Mouse (Mus musculus): ENCODE measurements around the gene Tcf7l2. TPM values are rescaled to one million over a fixed set of nuclear protein-coding genes. Genes with fewer than 3 reads are reported as not detected.

Gene Tcf7l2
- total and polyA plus RNA-seq, 3 experiments: not detected

- DNase-seq (ENCODE audit: extremely low read depth): no peak
- Histone ChIP-seq H3K9ac (ENCODE audit: insufficient read depth, low read depth) (no peak overlapping the region), H3K27me3 (replicated peaks) (peaks cover 17% of the 10 kb centered on the region), H3K79me2 (replicated peaks; ENCODE audit: control insufficient read depth, extremely low read depth, insufficient read depth, poor library complexity, severe bottlenecking) (no peaks in the 10 kb centered on the region), H3K4me1 (ENCODE audit: control insufficient read depth in 1 of 2, insufficient read depth in 2 of 2) (no peaks in the 10 kb centered on the region), H3K36me3 (replicated peaks in 1 of 2; ENCODE audit: control insufficient read depth in 1 of 2, insufficient read depth in 1 of 2, low read length in 1 of 2) (no peaks in the 10 kb centered on the region), H3K9me3 (replicated peaks; ENCODE audit: low read length) (no peaks in the 10 kb centered on the region), H3K27ac (ENCODE audit: insufficient read depth, low read depth) (no peak overlapping the region), H3K4me3 (replicated peaks in 1 of 3; ENCODE audit: low read depth in 2 of 3, low read length in 2 of 3, poor library complexity in 1 of 3) (no peak overlapping the region), H3K4me2 (ENCODE audit: insufficient read depth, low read depth, poor library complexity, severe bottlenecking) (no peak overlapping the region)
- no peak for TF ChIP-seq MAZ (IDR thresholded peaks at IDR 0.05; ENCODE audit: low read depth, low read length)
- no peak for TF ChIP-seq HCFC1 (IDR thresholded peaks at IDR 0.05; ENCODE audit: low read depth, low read length)
- no peak for TF ChIP-seq POLR2A (IDR thresholded peaks at IDR 0.05; ENCODE audit: low read depth, low read length)
- TF ChIP-seq PAX5 (IDR thresholded peaks at IDR 0.05; ENCODE audit: low read length): no peak
- in situ Hi-C loops (cut with MboI; ENCODE audit: low pct_ligation_motif_present, low pct_unique_long_range_greater_than_20kb, low sequenced_read_pairs) (no loop called here), dilution Hi-C loops (cut with MboI; ENCODE audit: extremely low pct_ligation_motif_present, extremely low pct_unique_long_range_greater_than_20kb, low sequenced_read_pairs) (no loop called here)
Observed at GRCm38 (mm10) chr19:55732994-55733393, 8.6 kb upstream of the Tcf7l2 start.

- H3K4me2 ChIP-seq (ENCODE audit: insufficient read depth, low read depth, poor library complexity, severe bottlenecking): no peak overlapping the region
- no peak overlapping the region for H3K27ac ChIP-seq (ENCODE audit: insufficient read depth, low read depth)
- dilution Hi-C loops (cut with MboI; ENCODE audit: extremely low pct_ligation_motif_present, extremely low pct_unique_long_range_greater_than_20kb, low sequenced_read_pairs): no loop called here
- no peaks in the 10 kb centered on the region for H3K9me3 ChIP-seq (replicated peaks; ENCODE audit: low read length)
- TF ChIP-seq POLR2A (IDR thresholded peaks at IDR 0.05; ENCODE audit: low read depth, low read length) (no peak), TBP (conservative IDR thresholded peaks at IDR 0.05; ENCODE audit: low read depth, low read length) (no peak), UBTF (IDR thresholded peaks at IDR 0.05; ENCODE audit: low read depth, low read length) (no peak), ZNF384 (IDR thresholded peaks at IDR 0.05; ENCODE audit: low read depth, low read length) (no peak), CHD2 (IDR thresholded peaks at IDR 0.05; ENCODE audit: low read length) (no peak), MAFK (IDR thresholded peaks at IDR 0.05; ENCODE audit: insufficient replicate concordance, low read length) (no peak), ETS1 (conservative IDR thresholded peaks at IDR 0.05; ENCODE audit: low read depth, low read length) (no peak), TCF12 (IDR thresholded peaks at IDR 0.05; ENCODE audit: low read depth, low read length) (no peak), MYC (IDR thresholded peaks at IDR 0.05; ENCODE audit: low read depth, low read length) (no peak), POLR2AphosphoS2 (IDR thresholded peaks at IDR 0.05; ENCODE audit: low read depth, low read length) (no peak), CHD1 (IDR thresholded peaks at IDR 0.05; ENCODE audit: low read depth, low read length) (no peak), CTCF (conservative IDR thresholded peaks at IDR 0.05 in 1 of 2, IDR thresholded peaks at IDR 0.05 in 1 of 2; ENCODE audit: low read depth in 2 of 2, low read length in 2 of 2) (no peak), RCOR1 (conservative IDR thresholded peaks at IDR 0.05; ENCODE audit: low read depth, low read length) (no peak), PAX5 (IDR thresholded peaks at IDR 0.05; ENCODE audit: low read length) (no peak), NELFE (IDR thresholded peaks at IDR 0.05; ENCODE audit: low read depth, low read length) (no peak), MEF2A (IDR thresholded peaks at IDR 0.05; ENCODE audit: borderline replicate concordance, low read depth, low read length) (no peak)
- no peaks in the 10 kb centered on the region for H3K36me3 ChIP-seq (replicated peaks in 1 of 2; ENCODE audit: control insufficient read depth in 1 of 2, insufficient read depth in 1 of 2, low read length in 1 of 2)
- no peaks in the 10 kb centered on the region for H3K4me1 ChIP-seq (ENCODE audit: control insufficient read depth in 1 of 2, insufficient read depth in 2 of 2)
- peaks cover 20% of the 10 kb centered on the region for H3K27me3 ChIP-seq (replicated peaks)
- no peak overlapping the region for H3K9ac ChIP-seq (ENCODE audit: insufficient read depth, low read depth)
- H3K4me3 ChIP-seq (replicated peaks in 1 of 3; ENCODE audit: low read depth in 2 of 3, low read length in 2 of 3, poor library complexity in 1 of 3): no peak overlapping the region
- no peak for DNase-seq (ENCODE audit: extremely low read depth)
- in situ Hi-C loops (cut with MboI; ENCODE audit: low pct_ligation_motif_present, low pct_unique_long_range_greater_than_20kb, low sequenced_read_pairs): no loop called here
- no peaks in the 10 kb centered on the region for H3K79me2 ChIP-seq (replicated peaks; ENCODE audit: control insufficient read depth, extremely low read depth, insufficient read depth, poor library complexity, severe bottlenecking)
Observed at GRCm38 (mm10) chr19:55736016-55736415, 5.6 kb upstream of the Tcf7l2 start.

Measured in CH12.LX (cell line).